Mouse (Mus musculus) MN1 (cell line): ENCODE measurements around the gene Atg7.

Experiments
- DNase-seq: peaks from one replicate; pipeline ENCODE4 v3.0.0-alpha.2; 2016; ENCODE audit warnings: low spot score

The Atg7 gene

DNA sequence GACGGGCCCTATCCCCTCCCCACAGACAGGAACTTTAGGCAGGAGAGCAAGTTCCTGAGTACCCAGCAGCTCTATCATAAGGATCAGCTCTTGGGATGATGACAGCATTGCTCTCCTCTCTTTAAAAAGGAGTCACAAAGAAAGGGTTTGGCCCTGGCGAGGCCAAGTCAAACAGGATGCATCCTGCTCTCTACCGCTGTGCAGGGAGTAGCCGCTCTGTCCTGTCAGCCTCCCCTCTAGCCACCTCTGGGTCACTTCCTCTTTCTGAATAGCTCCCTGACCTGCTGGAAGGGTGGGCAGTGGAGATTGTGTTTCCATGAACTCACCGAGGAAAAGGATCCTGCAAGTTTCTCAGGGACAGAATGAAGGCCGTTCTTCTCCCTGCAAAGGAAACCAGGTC is 175.6 kb downstream of the Atg7 start:
- no peak for DNase-seq

DNA sequence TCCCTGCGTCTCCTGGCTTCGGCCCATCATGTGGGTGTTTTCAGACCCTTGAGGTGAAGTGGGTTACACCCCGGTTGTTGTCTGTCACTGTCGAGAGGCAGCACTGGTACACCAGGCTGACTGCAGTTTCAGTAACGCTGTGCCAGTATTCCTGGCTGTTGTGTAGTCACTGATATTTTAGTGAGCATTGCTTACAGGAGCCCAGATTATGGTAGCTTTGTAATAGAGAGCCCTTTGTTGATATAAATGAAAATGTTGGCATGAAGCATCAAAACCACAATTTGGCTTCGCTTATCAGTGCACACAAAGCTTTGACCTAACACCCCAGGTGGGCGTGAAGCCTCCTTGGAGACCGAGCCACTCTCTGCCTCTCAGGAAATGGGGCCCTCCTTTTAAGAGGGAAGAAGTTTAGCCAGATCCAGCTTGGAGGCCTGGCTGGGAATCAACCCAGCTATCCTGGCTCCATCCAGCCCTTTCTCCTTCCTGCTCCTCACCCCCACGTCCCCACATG is 177.1 kb downstream of the Atg7 start:
- DNase-seq, result no peak

DNA sequence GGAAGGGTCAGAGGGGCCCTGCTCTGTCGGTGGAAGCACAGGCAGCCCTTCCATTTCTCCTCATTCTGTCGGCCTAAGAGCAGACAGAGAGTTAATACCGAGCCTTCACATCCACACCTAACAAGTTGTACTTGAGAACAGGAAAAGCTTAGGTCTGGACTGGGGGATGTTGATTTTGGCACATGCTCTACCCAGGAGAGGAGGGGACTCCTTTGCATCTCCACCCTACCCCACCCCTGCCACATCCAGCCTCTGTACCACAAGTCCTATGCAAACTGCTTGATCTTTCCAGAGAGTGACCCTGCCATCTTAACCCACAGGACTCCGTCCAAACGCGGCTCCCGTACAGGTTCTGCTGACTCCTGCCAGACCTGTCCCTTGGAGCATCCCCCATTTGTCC is 178.7 kb downstream of the Atg7 start:
- no peak for DNase-seq

DNA sequence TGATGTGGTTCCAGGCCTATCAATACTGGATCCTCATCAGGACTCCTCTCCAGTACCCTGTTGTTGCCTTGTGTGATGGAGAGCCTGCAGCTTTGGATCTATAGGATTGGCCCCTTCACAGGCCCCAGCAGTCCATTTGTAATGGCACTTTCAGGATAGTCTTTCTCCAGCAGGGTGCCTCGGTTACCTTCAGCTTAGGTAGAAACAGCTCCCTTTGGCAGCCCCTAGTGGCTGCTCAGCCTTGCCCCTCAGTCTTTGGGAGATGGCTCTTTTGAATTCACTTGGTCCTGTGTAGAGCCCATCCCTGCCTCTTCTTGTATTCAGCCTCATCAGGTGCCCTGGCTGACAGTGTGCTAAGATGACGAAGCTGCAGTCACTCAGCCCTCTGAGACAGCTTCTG is 184.0 kb downstream of the Atg7 start:
- DNase-seq, result no peak

DNA sequence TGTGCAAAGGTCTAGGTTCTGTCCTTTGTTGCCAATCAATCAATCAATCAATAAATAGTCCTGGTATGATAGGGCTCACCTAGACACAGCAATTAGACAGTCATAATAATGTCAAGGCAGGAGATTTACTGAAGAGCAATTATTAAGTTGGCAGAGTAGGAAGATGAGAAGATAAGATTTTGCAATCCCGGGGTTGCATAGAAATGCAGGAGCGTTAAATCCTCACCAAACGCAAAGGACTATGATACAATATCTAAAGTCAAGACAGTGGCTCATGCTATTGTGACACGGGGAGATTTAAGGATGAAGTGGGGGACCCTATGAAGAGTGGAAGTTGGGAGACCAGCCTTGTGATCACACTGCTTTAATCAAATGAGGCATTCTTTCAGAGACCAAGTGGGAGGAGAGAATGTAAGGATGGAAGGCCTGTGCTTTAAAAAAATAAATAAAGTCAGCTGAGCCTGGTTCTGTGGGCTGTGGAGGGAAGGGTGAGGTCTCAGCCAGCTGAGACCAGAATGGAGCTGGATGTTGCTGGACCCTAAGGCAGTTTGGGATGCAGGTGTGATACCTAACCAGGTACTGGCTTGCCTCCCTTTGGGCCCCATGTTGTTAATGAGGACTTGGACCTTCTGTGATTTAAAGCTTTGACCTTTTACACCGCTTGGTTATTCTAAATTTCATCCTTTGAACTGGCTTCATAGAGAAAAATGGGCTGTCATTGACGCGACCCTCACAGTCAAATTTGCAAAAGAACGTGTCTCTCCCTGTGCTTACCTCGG is 187.0 kb downstream of the Atg7 start:
- DNase-seq, result no peak

DNA sequence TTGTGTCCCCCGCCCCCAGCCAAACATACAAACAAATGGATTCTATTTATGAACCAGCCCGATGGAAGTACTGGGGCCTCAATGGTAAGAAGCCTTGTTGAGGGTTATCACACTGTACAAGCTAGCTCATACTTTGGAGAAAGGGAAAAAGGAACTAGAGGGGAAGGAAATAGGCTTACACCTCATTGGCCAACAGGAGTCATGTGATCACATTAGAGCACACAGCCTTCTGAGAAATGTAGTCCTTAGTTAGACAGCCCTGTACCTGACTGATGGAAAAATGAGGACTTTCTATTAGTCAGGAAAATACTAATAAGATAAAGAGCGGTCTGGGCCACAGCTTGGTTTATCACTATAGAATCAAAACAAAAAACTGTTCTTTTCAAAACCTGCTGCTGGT is 188.9 kb downstream of the Atg7 start:
- no peak for DNase-seq

DNA sequence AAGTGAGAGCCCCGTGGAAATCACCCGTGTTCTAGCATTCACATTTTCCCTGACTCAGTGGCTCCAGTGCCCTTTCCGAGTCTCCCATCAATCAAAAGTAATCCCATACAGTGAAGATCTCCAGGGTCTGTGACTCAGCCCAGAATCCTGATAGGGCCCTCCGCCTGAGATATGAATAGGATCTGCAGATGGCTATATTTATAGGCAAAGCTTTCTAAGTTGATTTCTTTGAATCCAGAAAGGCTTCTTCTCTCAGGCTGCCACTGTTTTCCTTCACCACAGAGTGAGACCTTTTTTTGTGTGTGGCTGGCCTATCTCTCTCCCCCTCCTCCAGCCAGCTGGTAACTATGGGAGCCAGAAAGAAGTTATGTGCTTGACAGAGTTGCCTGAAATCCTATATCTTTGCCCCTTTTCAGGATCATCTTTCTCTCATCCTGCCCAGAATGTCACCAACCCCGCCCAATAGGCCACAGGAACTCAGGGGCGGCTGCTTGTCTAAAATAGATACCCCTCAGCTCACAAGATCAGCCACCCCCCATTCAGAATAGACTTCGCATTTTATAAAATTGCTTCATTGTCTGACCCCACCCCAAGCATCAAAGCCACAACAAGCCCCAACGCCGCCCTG is 190.3 kb downstream of the Atg7 start:
- no peak for DNase-seq

DNA sequence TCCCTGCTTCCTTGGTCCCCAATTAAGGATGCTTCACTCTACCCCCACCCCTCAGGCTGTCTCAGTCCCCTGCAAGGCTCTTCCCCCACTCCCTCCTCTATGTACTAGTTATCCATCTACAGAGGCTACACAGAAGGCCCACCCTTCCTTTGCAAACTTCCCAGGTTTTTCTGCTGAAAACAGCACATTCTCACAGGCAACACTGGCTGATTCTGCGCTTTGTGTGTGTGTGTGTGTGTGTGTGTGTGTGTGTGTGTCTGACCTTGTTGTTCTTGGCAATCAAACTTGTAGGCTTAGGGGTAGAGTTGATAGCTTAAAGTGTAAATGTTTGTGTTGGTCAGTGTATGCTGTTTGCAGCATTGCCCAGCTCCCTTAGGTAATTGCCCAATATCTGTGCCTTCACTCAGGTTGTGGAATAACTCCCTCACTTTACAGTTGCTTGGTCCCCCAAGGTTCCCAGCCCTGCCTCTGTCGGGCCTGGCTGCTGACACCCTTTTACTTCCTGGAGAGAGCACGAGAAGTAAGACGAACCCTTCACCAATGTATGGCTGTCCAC is 191.0 kb downstream of the Atg7 start:
- DNase-seq, result no peak

DNA sequence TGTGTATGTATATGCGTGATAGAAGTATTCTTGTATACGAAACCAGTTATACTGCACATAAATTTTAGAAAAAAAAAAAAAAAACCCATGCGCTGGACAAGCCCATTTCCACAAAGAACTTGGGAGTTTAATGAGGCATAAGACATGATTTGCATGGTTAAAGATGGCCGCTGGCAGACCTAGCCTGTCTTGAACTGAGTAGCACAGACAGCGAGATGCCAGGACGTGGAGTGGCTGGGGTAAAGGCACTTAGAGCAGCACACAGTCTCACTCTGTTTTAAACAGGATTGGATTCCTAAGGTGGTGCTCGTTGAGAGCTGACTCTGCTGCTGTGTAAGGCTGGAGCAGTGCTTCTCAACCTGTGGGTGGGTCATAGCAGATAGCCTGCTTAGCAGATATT is 192.4 kb downstream of the Atg7 start:
- DNase-seq, result no peak

DNA sequence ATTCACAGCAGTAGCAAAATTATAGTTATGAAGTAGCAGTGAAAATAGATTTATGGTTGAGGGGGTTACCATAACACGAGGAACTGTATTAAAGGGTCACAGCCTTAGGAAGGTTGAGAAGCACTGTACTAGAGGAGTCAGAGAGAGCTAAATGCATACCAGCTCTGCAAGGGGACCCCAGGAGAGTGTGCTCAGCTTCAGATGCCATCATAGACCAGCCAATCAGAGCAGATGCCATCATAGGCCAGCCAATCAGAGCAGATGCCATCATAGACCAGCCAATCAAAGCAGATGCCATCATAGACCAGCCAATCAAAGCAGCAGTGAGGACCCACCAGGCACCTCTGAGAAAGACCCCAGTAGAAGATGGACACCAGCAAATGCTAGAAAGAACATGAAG is 192.9 kb downstream of the Atg7 start:
- DNase-seq, result no peak

DNA sequence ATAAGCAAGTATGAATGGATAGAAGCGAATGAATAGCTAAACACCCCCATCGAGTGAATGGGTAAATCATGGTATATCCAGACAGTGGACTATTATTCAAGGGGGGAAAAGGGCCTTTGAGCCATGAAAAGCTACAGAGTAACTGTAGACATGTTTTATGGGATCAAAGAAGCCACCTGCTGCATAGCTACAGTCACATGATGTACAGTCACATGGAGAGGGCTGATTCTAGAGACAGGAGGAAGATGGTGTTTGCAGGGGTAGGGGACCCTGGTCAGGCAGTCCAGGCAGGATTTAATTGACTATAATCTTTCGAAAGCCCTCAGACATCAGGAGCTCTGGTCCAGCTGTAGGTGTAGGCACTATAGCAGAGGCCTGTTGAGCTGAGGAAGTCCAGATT is 193.5 kb downstream of the Atg7 start:
- DNase-seq, result no peak

DNA sequence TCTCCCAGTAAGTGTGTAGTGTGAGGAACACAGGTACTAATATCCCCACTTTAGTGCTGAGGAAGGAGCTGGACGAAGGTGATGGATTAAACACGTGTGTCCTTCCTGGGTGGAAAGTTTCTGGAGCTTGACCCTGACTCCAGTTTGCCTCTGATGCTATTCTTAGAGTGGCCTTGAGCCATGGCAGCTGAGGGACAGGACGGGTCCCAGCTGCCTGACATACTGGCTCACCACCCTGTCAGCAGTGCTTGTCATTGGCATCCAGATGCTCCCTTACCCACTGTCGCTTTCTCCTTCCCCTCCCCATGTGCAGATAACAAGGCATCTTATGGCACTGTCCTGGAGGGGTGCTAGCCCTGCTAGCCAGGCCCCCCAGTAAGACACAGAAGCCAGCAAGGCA is 196.0 kb downstream of the Atg7 start:
- DNase-seq, result no peak

DNA sequence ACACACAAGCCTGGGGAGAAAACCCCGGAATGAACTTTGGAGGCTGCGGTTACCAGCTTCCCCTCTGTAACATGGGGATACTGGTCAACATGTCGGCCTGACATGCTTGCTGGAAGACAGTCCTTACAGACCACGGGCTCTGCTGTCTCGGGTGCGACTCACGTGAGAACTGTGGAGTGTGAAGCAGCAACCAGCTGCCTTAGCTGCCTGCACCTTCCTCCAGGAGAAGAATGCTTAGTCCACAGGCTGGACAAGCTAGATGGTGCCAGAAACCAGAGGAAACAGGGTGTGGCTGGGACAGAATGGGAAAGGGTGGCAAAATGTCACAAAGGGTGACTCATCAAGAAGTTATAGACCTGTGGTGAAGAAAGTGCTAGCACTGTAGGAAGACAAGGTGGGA is 197.1 kb downstream of the Atg7 start:
- DNase-seq, result no peak

DNA sequence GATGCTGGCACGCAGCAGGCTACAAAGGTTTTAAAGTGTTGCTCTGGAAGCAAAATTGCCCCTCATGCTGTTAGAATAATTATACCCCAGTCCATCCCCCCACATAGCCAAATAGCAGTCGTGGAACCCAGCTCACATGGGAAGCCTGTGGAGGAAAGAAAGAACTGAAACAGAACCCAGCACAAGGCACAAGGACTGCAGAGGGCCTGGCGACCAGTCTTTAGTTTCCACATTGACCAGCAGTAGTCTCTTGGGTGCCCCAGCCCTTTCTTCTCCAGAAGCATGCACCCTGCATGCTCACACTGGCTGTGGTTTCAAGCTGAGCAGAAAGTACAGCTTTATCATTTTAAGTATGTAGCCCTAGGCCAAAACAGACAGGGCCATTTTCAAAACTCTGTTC is 199.2 kb downstream of the Atg7 start:
- no peak for DNase-seq

DNA sequence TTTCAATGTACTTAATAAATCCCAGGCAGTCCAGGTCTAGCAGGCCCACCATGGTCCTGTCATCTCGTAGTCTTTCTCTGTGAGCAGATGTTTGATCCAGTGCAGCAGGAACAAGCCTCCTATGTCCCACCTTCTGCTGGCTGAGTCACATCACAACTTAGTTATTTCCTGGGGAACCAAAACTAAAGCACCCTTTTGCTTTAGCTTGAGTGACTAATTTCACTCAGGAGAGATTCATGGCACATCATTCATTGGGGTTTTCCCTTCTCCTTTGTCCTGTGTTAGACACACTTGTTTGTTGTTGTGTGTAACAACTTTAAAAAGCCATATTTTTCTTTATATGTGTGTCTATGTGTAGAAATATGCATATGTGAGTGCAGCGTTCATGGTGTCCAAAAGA is 200.0 kb downstream of the Atg7 start:
- no peak for DNase-seq

DNA sequence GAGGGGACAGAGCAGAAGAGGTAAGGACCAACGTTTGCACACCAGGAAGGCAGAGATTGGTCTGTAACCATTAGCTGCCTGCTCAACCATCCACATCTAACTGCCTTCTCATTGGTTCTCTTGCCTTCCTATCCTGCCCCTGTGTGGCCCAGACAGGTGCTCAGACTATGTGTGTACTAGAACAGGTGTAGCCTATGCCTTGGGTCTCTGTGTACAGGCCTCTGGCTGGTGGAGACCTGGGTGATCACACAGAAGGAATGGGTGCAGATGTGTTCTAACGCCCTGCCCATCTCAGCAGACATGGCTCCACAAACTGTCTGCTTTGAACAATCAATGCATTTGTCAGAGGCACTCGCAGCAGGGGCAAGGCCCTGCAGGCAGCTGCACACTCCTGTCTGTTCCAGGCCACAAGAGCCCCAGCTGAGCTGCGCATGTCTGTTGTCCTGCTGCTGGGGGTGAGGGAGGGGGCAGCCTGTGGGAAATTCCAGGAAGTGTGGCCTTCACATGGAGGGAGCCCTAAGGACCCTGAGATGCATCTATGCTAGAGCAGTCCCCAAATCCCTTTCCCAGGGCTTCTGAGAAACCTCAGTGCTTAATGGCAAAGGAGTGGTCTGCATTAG is 203.4 kb downstream of the Atg7 start:
- DNase-seq, result no peak

DNA sequence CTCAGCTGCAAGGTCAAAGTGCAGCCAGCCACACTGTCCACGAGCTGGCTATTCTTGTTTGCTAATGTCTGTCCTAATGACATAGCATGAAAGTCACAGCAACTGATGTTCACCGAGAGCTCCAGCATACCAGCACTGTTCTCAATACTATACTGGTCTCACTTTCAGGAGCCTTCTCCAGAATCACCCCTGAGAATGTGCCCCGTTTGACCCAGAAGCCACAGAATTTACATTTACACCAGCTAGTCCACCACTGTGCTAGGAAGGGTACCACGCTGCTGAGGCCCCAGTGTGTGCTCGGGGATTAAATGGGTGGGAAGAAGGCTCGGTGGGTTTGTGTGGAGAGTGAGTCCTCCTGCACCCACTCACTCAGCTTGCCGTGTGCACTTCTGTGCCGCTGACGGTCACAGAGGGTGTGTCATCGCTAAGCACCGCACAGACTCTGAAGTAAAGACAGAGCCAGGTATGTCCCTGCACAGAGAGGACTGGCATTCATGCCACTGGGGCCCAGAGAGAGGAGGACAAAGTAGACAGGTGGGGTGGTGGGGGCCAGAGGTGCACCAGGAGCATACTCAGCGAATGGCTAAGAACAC is 204.8 kb downstream of the Atg7 start:
- DNase-seq, result no peak

DNA sequence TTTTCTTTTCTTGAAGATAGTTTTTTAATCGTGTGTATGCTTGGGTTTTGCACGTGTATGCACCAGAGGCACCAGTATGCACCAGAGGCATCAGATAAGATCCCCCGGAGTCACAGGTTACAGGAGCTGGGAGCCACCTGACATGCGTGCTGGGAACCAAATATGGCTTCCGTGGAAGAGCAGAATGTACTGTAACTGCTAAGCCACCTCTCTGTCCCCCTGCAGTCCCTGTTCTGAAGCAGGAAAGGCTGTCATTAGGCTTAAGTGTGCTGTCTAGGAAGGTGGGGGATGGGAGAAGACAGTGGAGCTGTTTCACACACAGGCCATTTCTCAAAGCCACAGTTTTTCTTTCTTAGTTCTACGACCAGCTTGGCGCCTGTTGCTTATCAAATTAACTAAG is 205.9 kb downstream of the Atg7 start:
- DNase-seq, result no peak

DNA sequence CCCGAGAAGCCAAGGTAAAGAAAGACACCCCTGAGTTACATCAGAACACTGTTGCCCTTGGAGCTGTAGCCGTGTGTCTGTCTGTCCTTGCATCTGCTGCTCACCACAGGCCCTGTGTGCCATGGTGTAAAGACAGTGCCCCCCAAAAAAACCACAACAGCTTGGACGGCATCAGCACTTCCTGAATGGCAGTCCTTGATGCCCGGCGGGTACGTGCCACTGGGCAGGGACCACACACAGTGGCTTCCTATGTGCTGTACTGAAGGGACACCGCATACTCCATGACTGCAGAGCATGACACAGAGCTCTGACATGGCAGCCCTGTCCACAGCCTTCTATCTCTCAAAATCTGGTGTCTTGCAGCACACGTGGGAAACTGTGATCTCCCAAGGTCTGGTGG is 206.9 kb downstream of the Atg7 start:
- DNase-seq, result no peak

DNA sequence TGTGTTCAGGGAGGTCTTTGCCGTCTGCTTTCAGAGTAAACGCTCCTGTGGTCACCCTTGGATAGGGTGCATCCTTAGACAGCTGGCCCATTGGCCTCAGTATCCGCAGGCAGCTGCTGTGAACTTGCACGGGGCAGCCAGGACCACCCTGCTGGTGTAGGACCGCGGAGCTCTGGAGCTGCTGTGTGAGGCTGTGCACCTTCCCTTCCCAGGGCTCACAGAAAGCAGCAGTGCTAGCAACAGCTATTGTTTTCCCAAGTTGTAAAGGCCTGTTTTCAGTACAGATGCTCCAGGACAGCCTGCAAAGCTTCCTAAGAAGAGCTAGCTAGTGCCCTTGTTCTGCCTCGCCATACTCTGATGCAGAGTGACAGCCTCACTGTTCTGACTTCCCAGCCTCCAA is 208.8 kb downstream of the Atg7 start:
- DNase-seq, result no peak

DNA sequence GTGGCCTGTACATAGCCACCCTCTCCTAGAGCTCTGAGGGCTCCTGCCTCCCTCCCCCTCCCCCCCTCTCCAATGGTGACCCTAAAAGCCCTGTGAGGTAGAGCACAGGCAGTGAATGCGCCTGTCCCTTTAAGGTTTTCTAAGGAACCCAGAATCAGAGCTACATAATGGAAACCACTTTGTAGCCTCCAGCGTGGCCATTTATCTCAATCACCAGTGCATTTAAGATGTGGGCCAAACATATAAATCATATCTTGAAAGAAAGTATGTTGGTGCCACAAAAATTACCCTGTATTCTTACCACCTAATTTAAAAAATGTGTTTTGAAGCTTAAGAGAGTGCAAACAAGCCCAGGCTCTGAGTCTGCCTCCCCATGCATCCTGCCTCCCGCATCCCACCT is 209.8 kb downstream of the Atg7 start:
- DNase-seq, result no peak

DNA sequence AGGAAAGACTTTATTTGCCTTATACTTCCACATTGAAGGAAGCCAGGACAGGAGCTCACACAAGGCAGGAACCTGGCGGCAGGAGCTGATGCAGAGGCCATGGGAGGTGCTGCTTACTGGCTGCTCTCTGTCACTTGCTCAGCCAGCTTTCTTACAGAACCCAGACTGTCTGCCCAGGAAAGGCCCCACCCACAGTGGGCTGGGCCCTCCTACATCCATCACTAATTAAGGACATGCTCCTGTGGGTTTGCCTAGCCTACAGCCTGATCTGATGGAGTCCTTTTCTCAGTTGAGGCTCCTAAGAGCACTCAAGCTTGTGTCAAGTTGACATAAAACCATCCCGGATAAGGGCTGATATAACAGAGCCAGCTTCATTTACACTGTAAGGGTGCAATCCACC is 211.5 kb downstream of the Atg7 start:
- peak; percentile 40 for DNase-seq

DNA sequence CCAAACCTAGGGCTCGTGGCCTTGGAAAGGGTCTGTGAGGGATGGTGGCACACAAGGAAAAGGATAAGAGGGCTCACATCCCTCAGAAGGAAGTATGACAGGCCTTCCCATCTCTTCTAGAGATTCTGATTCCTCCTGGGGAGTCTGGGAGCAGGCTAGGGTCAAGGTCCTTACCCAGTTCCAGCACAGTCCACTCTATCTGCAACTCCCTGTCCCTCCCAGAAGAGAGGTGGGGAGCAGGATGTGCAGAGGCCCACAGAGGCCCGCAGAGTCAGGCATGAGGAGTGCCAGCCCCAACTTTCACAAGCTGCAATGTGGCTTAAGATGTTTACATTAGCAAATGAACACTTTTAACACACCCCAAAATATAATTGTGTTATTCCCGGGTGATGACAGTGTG is 212.7 kb downstream of the Atg7 start:
- DNase-seq, result no peak
